8 mouse cellular contexts compared by ENCODE assay signal in genomic region chr11:75486601-75487285, GRCm38 (mm10). TPM values are rescaled to one million over a fixed set of nuclear protein-coding genes. Genes with fewer than 3 reads are reported as not detected.
DNase-seq lines count a peak whose midpoint lies in the region; ATAC-seq lines count a peak whose summit lies in the region.

Prpf8 (plus strand) TSS chr11:75486816.

- peak within 1 kb of the TSS; percentile 89 for H3K4me3 ChIP-seq in heart, embryonic 13.5 days
- H3K4me3 ChIP-seq in liver, embryonic 12.5 days: peak within 1 kb of the TSS; percentile 96
- peak within 1 kb of the TSS; percentile 75 for H3K4me3 ChIP-seq in stomach, embryonic 15.5 days (replicated peaks)

- peak within 1 kb of the TSS; percentile 55 for H3K27ac ChIP-seq in heart, embryonic 13.5 days (replicated peaks)
- peak within 1 kb of the TSS; percentile 82 for H3K27ac ChIP-seq in liver, embryonic 12.5 days
- H3K27ac ChIP-seq in stomach, embryonic 15.5 days: peak within 1 kb of the TSS; percentile 74; the same call in 1 of the 2 replicates

- peak within 1 kb of the TSS; percentile 96 for H3K4me2 ChIP-seq in heart, embryonic 13.5 days
- peak within 1 kb of the TSS; percentile 81 for H3K4me2 ChIP-seq in liver, embryonic 12.5 days
- H3K4me2 ChIP-seq in stomach, embryonic 15.5 days: peak within 1 kb of the TSS; percentile 91

- peaks cover 38% of the 10 kb centered on the region for H3K36me3 ChIP-seq in heart, embryonic 13.5 days
- H3K36me3 ChIP-seq in liver, embryonic 12.5 days: peaks cover 37% of the 10 kb centered on the region
- peaks cover 20% of the 10 kb centered on the region for H3K36me3 ChIP-seq in stomach, embryonic 15.5 days

- peak; percentile 100 for ATAC-seq in erythroid progenitor cell, adult 5-6 weeks (replicated peaks; ENCODE audit: low FRiP score, poor library complexity, severe bottlenecking)
- ATAC-seq in heart, embryonic 13.5 days (ENCODE audit: extremely low read depth, insufficient number of reproducible peaks, low FRiP score, low TSS enrichment): peak; percentile 97
- ATAC-seq in liver, embryonic 12.5 days: peak; percentile 99
- peak; percentile 99 for ATAC-seq in stomach, embryonic 15.5 days (ENCODE audit: insufficient read depth, low FRiP score, low read depth)

- peak within 1 kb of the TSS; percentile 97 for H3K9ac ChIP-seq in heart, embryonic 13.5 days
- peak within 1 kb of the TSS; percentile 95 for H3K9ac ChIP-seq in liver, embryonic 12.5 days
- peak within 1 kb of the TSS; percentile 70 for H3K9ac ChIP-seq in stomach, embryonic 15.5 days

- no peaks in the 10 kb centered on the region for H3K9me3 ChIP-seq in heart, embryonic 13.5 days
- H3K9me3 ChIP-seq in liver, embryonic 12.5 days (replicated peaks): no peaks in the 10 kb centered on the region
- H3K9me3 ChIP-seq in stomach, embryonic 15.5 days: no peaks in the 10 kb centered on the region

- H3K4me1 ChIP-seq in heart, embryonic 13.5 days: peaks cover 13% of the 10 kb centered on the region
- H3K4me1 ChIP-seq in liver, embryonic 12.5 days: peaks cover 22% of the 10 kb centered on the region
- peaks cover 7% of the 10 kb centered on the region for H3K4me1 ChIP-seq in stomach, embryonic 15.5 days

- peak; percentile 97 for DNase-seq in CD4-positive helper T cell, adult 2 months (ENCODE audit: low read depth, low spot score)
- peak; percentile 96 for DNase-seq in brain, embryonic 18.5 days (ENCODE audit: low read depth, low spot score)
- DNase-seq in kidney, postnatal 10 days: peak; percentile 97
- peak; percentile 98 for DNase-seq in natural killer cell, adult 2 months (ENCODE audit: low spot score in 2 of 2)

- WGBS in heart, embryonic 13.5 days: under 1% methylated on average over 52 of the region's 52 CpGs
- whole genome bisulfite sequencing in liver, embryonic 12.5 days (ENCODE audit: insufficient replicate concordance): 0% methylated on average over 52 of the region's 52 CpGs
- WGBS in stomach, embryonic 15.5 days: under 1% methylated on average over 52 of the region's 52 CpGs

- peaks cover 7% of the 10 kb centered on the region for H3K27me3 ChIP-seq in heart, embryonic 13.5 days (replicated peaks)
- H3K27me3 ChIP-seq in liver, embryonic 12.5 days (replicated peaks): 0 out of 2 replicates have a peak, but pooled peaks cover 3% of the 10 kb centered on the region
- no peaks in the 10 kb centered on the region for H3K27me3 ChIP-seq in stomach, embryonic 15.5 days (replicated peaks)

RNA-seq across cellular contexts. Expression of gene Prpf8, which starts in this region (rescaled TPM):
- total RNA-seq in erythroid progenitor cell, adult 5-6 weeks (2015; ENCODE audit: low replicate concordance): 69.6 and 70.0 TPM in 2 replicates
- total RNA-seq in erythroid progenitor cell, adult 5-6 weeks (2017; ENCODE audit: low replicate concordance): 53.6 and 56.5 TPM in 2 replicates
- 31.6 and 32.1 TPM in 2 replicates for polyA plus RNA-seq in heart, embryonic 13.5 days (2015; fragmentation: Nextera tagmentation; extraction: Ambion mirVana)
- polyA plus RNA-seq in liver, embryonic 12.5 days (2016; fragmentation: Nextera tagmentation; extraction: Ambion mirVana): 46.6 and 47.9 TPM in 2 replicates
- polyA plus RNA-seq in stomach, embryonic 15.5 days (2015; fragmentation: Nextera tagmentation; extraction: Ambion mirVana): 49.9 and 58.6 TPM in 2 replicates

Comparison
In these comparisons a context has a peak if more than half of its experiments do, and no peak if none do; other contexts are left out.
1. Peak in every context shown above with its lines: DNase-seq, ATAC-seq, H3K4me3 ChIP-seq and H3K27ac ChIP-seq.